Mouse (Mus musculus): ENCODE results near the gene Pigu.

Gene Pigu

DNA sequence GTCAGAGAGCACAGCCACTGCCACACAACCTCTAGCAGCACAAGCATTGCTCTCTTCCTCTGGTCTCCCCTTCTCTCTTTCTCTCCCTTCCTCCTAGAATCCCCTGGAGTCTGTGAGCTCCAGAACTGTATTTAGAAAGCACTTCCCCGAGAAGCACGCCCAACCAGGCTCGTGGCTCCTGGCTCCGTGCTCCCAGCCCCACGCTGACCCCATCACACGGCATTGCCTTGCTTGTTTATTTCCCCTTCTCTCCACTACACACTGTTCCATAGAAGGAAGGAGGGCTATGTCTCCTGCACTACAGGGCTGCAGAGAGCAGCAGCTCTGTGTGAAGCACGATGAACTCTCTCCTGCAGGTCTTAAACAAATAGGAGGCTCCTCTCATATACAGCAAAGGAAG is 72.6 kb downstream of the Pigu start:
- no peak for DNase-seq

DNA sequence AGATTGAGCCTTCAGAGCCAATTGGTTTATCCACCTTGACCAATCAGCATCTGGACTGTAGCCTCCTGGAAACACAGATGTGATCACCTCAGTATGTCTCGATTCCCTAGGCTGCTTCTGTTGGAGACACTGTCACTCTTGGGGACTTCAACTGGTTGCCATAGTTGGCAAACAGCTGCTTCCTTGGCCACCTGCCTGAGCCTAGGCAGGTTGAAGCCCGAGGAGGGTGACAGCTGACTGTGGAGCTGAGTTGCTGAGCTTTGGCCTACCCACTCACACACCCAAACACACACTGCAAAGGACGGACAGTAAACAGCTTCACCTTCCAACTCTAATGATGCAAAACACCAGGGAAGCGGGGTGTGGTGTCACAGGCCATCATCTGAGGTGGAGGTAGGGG is 73.4 kb downstream of the Pigu start:
- no peak for DNase-seq

GRCm38 (mm10) chr2:155280116-155280515 is 77.1 kb downstream of the Pigu start:
- no peak for DNase-seq

DNA sequence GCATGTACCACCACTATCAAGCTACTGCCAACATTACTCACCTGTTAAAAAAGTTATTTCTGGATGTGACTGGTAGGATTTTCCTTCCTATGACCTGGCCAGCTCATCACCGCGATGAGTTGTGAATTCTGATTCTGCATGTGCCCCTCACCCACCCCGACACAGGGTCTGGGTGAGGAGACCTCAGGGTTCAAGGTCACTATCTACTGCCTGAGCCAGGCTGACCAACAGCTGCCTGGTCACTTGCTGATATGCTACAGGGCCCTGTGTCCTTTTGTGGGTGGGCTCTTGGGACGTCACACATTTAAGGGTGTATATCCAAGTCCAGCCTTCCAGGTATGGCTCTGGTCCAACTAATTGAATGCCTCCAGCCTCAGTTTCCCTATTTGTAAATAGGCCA is 78.1 kb downstream of the Pigu start:
- DNase-seq: no peak

GRCm38 (mm10) chr2:155278361-155278760 is 78.9 kb downstream of the Pigu start:
- DNase-seq: peak; percentile 10

DNA sequence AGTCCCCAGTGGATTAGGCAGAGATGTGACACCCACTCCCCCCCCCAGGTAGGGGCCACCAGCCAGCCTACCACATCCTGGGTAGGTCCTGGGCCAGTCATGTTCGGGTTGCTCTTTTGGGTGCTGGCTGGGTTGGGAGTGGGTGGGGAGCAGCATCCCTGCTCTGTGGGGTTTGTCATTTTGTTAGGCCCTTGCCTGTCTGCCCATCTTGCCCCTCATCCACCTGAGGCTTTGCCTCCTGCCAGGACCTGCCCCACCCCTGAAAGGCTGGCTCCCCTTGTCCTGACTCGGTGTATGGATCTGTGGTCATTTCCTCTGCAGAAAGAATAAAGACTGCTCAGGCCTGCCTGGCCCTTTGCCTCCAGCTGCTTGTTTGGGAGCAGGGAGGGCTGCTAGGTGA is 79.5 kb downstream of the Pigu start:
- DNase-seq: no peak

DNA sequence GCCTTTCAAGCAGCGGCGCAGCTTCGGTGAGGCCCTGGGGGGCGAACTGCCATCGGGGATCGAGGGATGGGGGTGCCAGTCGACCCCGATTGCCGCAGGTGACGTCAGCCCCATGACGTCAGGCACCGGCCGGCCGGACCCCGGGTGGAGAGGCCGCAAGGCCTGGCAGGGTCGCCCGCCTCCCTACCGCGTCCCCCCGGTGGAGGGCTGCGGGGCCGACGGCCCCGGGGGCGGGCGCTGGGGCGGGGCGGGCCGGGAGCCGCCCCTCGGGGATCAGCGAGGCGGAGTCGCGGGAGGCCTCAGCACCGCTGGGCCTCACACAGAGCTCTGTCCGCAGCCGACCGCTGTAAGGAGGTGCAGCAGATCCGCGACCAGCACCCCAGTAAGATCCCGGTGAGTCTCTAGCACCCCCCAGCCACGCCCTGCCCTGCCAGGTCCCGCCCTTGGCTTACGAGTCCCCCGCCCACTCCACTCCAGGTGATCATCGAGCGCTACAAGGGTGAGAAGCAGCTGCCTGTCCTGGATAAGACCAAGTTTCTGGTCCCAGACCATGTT is 80.5 kb downstream of the Pigu start:
- DNase-seq: no peak

GRCm38 (mm10) chr2:155276195-155276594 is 81.0 kb downstream of the Pigu start, which contains the start of gene Map1lc3a:
TSS of gene Map1lc3a (plus strand) at chr2:155276297.
- DNase-seq: peak; percentile 99

- no peak for DNase-seq
Measured at GRCm38 (mm10) chr2:155273603-155274002, 83.6 kb downstream of the Pigu start.

GRCm38 (mm10) chr2:155272396-155273170 is 84.6 kb downstream of the Pigu start:
- DNase-seq: no peak

- no peak for DNase-seq
Measured at GRCm38 (mm10) chr2:155271957-155272356, 85.3 kb downstream of the Pigu start.

DNA sequence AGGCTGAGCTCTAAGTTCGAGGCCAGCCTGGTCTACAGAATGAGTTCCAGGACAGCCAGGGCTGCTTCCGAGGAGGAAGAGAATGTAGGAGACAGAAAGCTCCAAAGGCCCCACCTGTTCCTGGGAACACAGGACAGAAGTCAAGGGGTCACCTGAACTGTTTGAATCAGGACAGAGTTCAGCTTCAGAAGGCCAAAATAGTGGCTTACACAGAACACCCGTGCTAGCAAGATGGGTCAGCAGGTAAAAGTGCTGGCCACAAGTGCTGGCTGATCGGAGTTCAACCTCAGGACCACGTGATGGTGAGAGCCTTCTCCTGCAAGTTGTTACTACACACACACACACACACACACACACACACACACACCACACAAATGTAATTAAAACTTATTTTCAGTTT is 90.3 kb downstream of the Pigu start:
- no peak for DNase-seq

DNA sequence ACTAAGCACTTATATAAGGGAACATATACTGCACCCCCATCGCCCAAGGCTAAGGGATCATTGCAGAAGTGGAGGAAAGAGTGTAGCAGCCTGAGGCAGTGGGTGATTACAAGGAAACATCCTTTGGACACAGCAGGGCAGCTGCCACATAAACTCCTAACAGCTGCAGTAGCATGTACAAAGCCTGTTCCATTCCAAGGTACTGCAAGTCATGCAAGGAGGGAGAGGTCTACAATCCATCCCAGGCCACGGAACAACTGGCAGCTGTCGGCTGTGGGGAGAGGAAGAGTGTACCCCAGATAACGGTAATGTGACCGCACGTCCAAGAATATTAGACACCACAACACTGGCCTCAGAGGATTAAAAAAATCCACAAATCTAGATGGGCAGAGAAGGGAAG is 91.7 kb downstream of the Pigu start:
- no peak for DNase-seq

DNA sequence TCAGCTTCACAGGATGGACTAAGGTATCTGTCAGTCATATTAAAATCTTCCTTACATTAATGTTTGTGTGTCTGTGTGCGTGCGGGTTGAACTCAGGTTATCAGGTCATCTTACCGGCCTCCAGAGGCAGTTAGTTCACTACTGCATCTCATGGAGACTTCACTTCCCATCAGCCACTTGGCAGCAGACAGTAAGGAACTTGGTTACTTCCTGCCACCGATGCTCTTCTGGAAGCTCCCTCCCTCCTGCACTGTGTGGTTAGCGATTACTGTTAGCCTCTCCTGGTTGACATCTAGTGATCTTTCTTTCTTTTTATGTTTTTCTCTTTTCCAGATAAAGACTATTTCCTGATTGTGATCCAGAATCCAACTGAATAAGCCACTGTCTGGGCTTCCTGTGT is 107.6 kb downstream of the Pigu start:
- no peak for DNase-seq

- DNase-seq: no peak
Measured at GRCm38 (mm10) chr2:155248718-155249117, 108.5 kb downstream of the Pigu start.

- no peak for DNase-seq
Measured at GRCm38 (mm10) chr2:155248206-155248605, 109.0 kb downstream of the Pigu start.

DNA sequence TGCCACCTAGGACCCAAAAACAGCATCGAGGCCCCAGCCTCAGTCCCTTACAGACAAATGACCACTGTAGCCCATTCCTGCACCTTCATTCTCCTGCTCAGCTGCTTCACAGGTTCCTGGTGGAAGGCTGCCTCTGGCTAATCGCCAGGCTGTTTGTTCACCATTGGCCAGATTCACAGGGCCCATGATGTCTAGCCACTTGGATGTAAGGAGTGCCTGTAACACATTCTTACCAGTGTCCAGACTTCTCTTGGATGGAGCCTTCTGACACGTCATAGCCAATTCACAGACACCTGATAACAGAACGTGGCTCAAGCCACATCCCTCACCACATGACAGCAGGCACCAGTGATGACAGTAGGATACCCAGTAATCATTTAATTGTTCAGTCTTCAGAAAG is 111.0 kb downstream of the Pigu start:
- DNase-seq: no peak

GRCm38 (mm10) chr2:155242296-155242855 is 114.9 kb downstream of the Pigu start:
- DNase-seq: no peak

GRCm38 (mm10) chr2:155240915-155241314 is 116.3 kb downstream of the Pigu start:
- no peak for DNase-seq

DNA sequence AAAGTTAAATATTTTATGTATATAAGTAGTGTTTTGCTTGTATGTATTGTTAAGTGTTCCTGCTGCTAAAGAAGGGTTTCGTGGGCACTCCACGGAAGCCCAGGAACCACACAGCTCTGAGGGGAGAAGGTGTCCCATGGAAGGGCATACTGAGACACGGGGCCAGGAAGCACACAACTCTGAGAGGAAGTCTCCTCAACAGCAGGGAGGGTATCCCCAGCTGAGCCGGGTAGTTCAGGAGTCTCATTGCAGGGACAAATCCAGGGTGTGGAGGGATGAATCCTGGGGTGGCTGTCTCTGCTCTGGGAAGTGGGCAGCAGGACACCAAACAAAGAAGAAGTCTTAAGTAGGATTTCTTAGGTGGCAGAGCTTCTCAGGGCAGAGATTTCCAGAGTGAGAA is 120.0 kb downstream of the Pigu start:
- DNase-seq: no peak

DNA sequence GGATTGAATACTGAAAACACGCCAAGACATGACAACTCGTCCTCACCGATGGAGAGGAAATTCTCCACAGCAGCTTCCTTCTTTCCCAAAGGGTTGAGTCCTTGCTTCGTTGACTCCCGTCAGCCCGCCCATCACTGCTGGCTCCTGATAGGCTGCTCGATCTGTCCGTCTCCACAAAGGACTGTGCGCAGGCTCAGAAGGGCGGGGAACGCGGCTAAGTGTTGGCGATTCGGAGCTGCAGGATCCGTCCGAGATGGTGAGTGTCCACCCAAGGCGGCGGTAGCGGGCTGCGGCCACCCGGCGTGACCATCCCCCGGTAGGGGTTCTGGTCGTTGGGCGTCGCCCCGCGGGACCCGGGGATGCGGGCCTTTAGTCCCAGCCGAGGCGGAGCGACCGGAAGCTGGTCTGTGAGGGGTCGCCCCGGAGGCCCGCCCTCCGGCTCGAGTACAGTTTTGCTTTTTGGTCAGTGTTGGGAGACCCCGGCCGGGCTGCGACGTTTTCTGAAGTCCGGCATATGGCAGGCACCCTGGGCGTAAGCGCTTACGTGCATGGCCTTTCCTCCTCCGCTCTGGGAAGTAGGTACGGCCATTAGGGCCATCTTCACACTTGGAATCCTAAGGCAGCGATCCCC is 120.8 kb downstream of the Pigu start, which contains the start of gene Dynlrb1:
Dynlrb1 (plus strand) TSS at position 172 of the 631 bp plus-strand sequence.
- peak; percentile 100 for DNase-seq

GRCm38 (mm10) chr2:155235746-155236361 is 121.4 kb downstream of the Pigu start:
- DNase-seq: no peak
